Mouse (Mus musculus): ENCODE measurements around the gene Myh14.
A peak's percentile ranks its signal among the peaks of the same experiment; 100 is the strongest.

DNA sequence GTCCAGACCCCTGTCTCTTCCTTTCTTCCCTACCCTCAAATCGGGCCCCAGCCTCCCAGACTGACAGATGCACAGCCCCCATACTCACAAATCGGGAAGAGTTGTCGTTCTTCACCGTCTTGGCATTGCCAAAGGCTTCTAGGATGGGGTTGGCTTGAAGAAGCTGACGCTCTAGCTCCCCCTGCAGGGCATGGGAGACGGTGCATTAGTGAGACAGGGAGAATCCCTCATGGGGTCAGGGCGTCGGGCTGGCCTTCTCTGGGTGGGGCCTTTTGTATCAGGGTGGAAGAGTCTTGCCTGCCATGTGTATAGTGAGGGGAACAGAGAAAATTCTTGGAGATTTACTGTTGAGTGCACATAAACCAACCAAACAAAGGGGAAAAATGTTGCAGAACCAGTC, 15.1 kb downstream of the Myh14 start:
- peak; percentile 97 for TF ChIP-seq CTCF (IDR thresholded peaks at IDR 0.05; ENCODE audit: low read depth, low read length)
- no peak for TF ChIP-seq POLR2A (IDR thresholded peaks at IDR 0.05; ENCODE audit: insufficient read depth, low read length)
- TF ChIP-seq EP300 (IDR thresholded peaks at IDR 0.05; ENCODE audit: insufficient read depth, low read depth, low read length), result 0 out of 2 replicates have a peak, but pooled peaks have one; percentile 9

Data from ES-Bruce4 (cell line).